Mouse (Mus musculus): Measurements from ENCODE around the gene E4f1. TPM values are rescaled to one million over a fixed set of nuclear protein-coding genes. Genes with fewer than 3 reads are reported as not detected.

Gene E4f1
- polyA plus RNA-seq, 1 experiment from 2014 or later, result 38.3 TPM

DNA sequence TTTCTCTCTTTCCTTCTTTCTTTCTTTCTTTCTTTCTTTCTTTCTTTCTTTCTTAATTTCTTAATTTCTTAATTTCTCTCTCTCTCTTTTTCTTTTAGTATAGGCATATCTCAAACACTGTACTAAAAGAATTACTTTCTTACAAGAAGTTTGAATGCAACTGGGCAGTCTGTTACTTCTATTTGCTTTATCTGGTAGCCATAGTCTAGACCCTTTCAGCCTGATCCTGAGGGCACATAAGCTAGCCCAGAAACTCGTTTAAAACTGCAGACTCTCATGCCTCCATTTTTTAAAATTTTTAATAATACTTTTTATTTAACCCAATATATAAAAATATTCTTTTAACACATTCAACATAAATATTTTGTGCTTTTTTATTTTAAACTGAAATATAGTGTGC is 9.3 kb upstream of the E4f1 start:
- WGBS, result 22% methylated on average over 1 of the region's 1 CpGs
- Histone ChIP-seq H3K27me3 (no peaks in the 10 kb centered on the region), H3K4me3 (peak overlapping the region; percentile 76), H3K4me1 (peaks cover 19% of the 10 kb centered on the region), H3K9ac (no peak overlapping the region), H3K36me3 (peaks cover 34% of the 10 kb centered on the region), H3K27ac (no peak overlapping the region), H3K9me3 (no peaks in the 10 kb centered on the region), H3K4me2 (replicated peaks) (peak overlapping the region; percentile 77)
- no peak for ATAC-seq (ENCODE audit: low FRiP score, low read depth)

- Histone ChIP-seq H3K36me3 (peaks cover 40% of the 10 kb centered on the region), H3K4me3 (peak within 1 kb of the TSS; percentile 76), H3K9ac (peak within 1 kb of the TSS; percentile 83), H3K4me1 (peaks cover 25% of the 10 kb centered on the region), H3K27me3 (no peaks in the 10 kb centered on the region), H3K4me2 (replicated peaks) (peak within 1 kb of the TSS; percentile 77), H3K9me3 (no peaks in the 10 kb centered on the region), H3K27ac (peak within 1 kb of the TSS; percentile 96)
- under 1% methylated on average over 48 of the region's 48 CpGs for WGBS
- ATAC-seq (ENCODE audit: low FRiP score, low read depth), result peak; percentile 94
Observed at GRCm38 (mm10) chr17:24478663-24479380, 8.7 kb upstream of the E4f1 start, which contains the start of gene Mlst8. Mlst8 (minus strand) TSS chr17:24479078.

GRCm38 (mm10) chr17:24477985-24478600 is 8.0 kb upstream of the E4f1 start:
- Histone ChIP-seq H3K27ac (peak overlapping the region; percentile 96; the same call in 1 of the 2 replicates), H3K9me3 (no peaks in the 10 kb centered on the region), H3K4me1 (peaks cover 28% of the 10 kb centered on the region), H3K4me3 (peak overlapping the region; percentile 76), H3K36me3 (peaks cover 47% of the 10 kb centered on the region), H3K9ac (peak overlapping the region; percentile 83), H3K4me2 (replicated peaks) (peak overlapping the region; percentile 77), H3K27me3 (no peaks in the 10 kb centered on the region)
- 55% methylated on average over 11 of the region's 11 CpGs for WGBS
- peak; percentile 10; the same call in 1 of the 2 replicates for ATAC-seq (ENCODE audit: low FRiP score, low read depth)

- Histone ChIP-seq H3K9ac (peak overlapping the region; percentile 83), H3K27me3 (no peaks in the 10 kb centered on the region), H3K4me2 (replicated peaks) (peak overlapping the region; percentile 77), H3K4me3 (no peak overlapping the region), H3K9me3 (no peaks in the 10 kb centered on the region), H3K4me1 (peaks cover 36% of the 10 kb centered on the region), H3K27ac (no peak overlapping the region), H3K36me3 (peaks cover 55% of the 10 kb centered on the region)
- no peak for ATAC-seq (ENCODE audit: low FRiP score, low read depth)
- 92% methylated on average over 20 of the region's 20 CpGs for WGBS
Observed at GRCm38 (mm10) chr17:24477053-24477984, 7.2 kb upstream of the E4f1 start.

- Histone ChIP-seq H3K4me3 (no peak overlapping the region), H3K9me3 (no peaks in the 10 kb centered on the region), H3K4me1 (peaks cover 47% of the 10 kb centered on the region), H3K36me3 (peaks cover 56% of the 10 kb centered on the region), H3K27me3 (no peaks in the 10 kb centered on the region), H3K27ac (no peak overlapping the region), H3K4me2 (replicated peaks) (no peak overlapping the region), H3K9ac (no peak overlapping the region)
- no peak for ATAC-seq (ENCODE audit: low FRiP score, low read depth)
- 92% methylated on average over 10 of the region's 10 CpGs for WGBS
Observed at GRCm38 (mm10) chr17:24476022-24476776, 6.1 kb upstream of the E4f1 start.

DNA sequence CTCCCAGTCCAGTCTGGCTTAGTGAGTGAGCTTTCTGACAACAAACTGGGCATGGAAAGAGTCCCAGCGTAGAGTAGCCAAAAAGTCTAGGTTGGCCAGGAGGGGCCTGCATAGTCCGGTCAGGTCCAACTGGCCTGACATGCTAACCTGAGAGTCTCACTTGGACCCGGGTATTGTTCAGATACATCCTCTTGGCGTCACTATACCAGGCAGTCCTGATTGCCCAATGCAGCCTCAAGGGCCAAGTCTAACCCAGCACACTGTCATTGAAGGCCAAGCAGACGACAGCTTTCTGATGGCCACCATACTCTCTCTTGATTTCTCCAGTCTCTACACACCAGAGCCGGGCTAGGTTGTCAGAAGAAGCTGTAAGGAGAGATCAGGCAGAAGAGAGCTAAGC is 5.5 kb upstream of the E4f1 start:
- H3K27me3 ChIP-seq, result no peaks in the 10 kb centered on the region
- H3K36me3 ChIP-seq, result peaks cover 56% of the 10 kb centered on the region
- ATAC-seq (ENCODE audit: low FRiP score, low read depth), result no peak
- H3K4me2 ChIP-seq (replicated peaks), result no peak overlapping the region
- no peak overlapping the region for H3K4me3 ChIP-seq
- no peak overlapping the region for H3K27ac ChIP-seq
- WGBS, result 94% methylated on average over 6 of the region's 6 CpGs
- no peak overlapping the region for H3K9ac ChIP-seq
- H3K4me1 ChIP-seq, result peaks cover 53% of the 10 kb centered on the region
- H3K9me3 ChIP-seq, result no peaks in the 10 kb centered on the region

DNA sequence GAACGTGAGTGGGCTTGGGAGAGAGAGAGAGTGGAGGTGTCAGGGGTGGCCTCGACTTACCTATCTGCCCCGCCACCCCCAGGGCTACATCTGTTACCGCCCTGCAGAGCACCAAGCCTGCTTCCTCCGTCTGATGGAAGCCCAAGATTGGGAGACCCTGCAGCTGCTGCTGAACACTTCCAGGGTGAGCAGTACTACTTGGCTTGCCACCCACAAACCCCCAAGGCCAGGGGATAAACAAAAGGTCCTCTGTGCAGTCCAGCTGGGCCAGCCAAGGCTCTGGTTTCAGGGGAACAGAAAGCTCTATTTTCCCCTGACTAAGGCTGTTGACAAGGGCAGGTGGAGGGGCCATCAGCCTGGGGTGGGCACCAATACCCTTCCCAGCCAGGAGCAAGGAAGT is 4.4 kb upstream of the E4f1 start:
- Histone ChIP-seq H3K4me3 (no peak overlapping the region), H3K9ac (no peak overlapping the region), H3K9me3 (no peaks in the 10 kb centered on the region), H3K4me2 (replicated peaks) (no peak overlapping the region), H3K27me3 (no peaks in the 10 kb centered on the region), H3K36me3 (peaks cover 56% of the 10 kb centered on the region), H3K27ac (peak overlapping the region; percentile 65; the same call in 1 of the 2 replicates), H3K4me1 (peaks cover 46% of the 10 kb centered on the region)
- no peak for ATAC-seq (ENCODE audit: low FRiP score, low read depth)
- WGBS, result 83% methylated on average over 5 of the region's 5 CpGs

GRCm38 (mm10) chr17:24473612-24474275 is 3.6 kb upstream of the E4f1 start, which contains the start of gene Bricd5:
Bricd5 (plus strand) TSS chr17:24473884.
- peak within 1 kb of the TSS; percentile 100 for H3K4me2 ChIP-seq (replicated peaks)
- H3K27me3 ChIP-seq, result no peaks in the 10 kb centered on the region
- 80% methylated on average over 6 of the region's 6 CpGs for WGBS
- H3K9me3 ChIP-seq, result no peaks in the 10 kb centered on the region
- peaks cover 56% of the 10 kb centered on the region for H3K36me3 ChIP-seq
- peaks cover 46% of the 10 kb centered on the region for H3K4me1 ChIP-seq
- peak within 1 kb of the TSS; percentile 3; the same call in 1 of the 2 replicates for H3K9ac ChIP-seq
- H3K4me3 ChIP-seq, result no peak within 1 kb of the TSS
- H3K27ac ChIP-seq, result peak within 1 kb of the TSS; percentile 65; the same call in 1 of the 2 replicates
- no peak for ATAC-seq (ENCODE audit: low FRiP score, low read depth)

DNA sequence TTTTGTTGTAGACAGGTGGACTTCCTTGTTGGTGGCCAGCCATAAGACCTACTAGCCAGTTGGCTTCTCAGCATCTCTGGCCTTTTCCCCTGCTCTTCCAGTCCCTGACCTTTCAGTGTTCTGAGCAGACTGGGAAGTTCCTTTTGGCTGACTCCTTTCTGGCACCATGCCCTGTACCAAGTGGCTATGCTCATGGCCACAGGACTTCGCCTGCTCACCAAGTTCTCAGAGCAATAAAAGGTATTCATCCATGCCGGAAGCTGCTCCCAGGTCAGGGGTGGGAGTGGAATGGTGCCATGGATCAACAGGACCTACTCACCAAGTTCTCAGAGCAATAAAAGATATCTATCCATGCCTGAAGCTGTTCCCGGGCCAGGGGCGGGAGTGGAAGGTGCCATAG is 2.4 kb upstream of the E4f1 start:
- Histone ChIP-seq H3K4me3 (no peak overlapping the region), H3K4me2 (replicated peaks) (peak overlapping the region; percentile 100), H3K36me3 (peaks cover 53% of the 10 kb centered on the region), H3K4me1 (peaks cover 37% of the 10 kb centered on the region), H3K9ac (peak overlapping the region; percentile 92; the same call in 1 of the 2 replicates), H3K9me3 (no peaks in the 10 kb centered on the region), H3K27me3 (no peaks in the 10 kb centered on the region), H3K27ac (no peak overlapping the region)
- no peak for ATAC-seq (ENCODE audit: low FRiP score, low read depth)
- WGBS, result 72% methylated on average over 4 of the region's 4 CpGs

- ATAC-seq (ENCODE audit: low FRiP score, low read depth), result no peak
- under 1% methylated on average over 65 of the region's 68 CpGs for whole genome bisulfite sequencing
Observed at GRCm38 (mm10) chr17:24470701-24471527, 801 bp upstream of the E4f1 start.

More at GRCm38 (mm10) chr17:24470701-24471527, 801 bp upstream of the E4f1 start:
- peaks cover 37% of the 10 kb centered on the region for H3K36me3 ChIP-seq
- peaks cover 33% of the 10 kb centered on the region for H3K4me1 ChIP-seq
- peak overlapping the region; percentile 69 for H3K27ac ChIP-seq
- H3K9ac ChIP-seq, result peak overlapping the region; percentile 92
- H3K4me2 ChIP-seq (replicated peaks), result peak overlapping the region; percentile 100
- H3K4me3 ChIP-seq, result peak overlapping the region; percentile 85
- no peaks in the 10 kb centered on the region for H3K9me3 ChIP-seq
- H3K27me3 ChIP-seq, result no peaks in the 10 kb centered on the region
